Comparison of ENCODE assay signal across 33 mouse cellular contexts in genomic region chr11:53664091-53664490, GRCm38 (mm10). TPM values are rescaled to one million over a fixed set of nuclear protein-coding genes. Genes with fewer than 3 reads are reported as not detected.
"Had no signal": no experiment of that assay in that cellular context is flagged by ENCODE, and none has a peak within 500 bp of the region (broad histone marks: within the 10 kb centered on the region; RNA-seq: fewer than 3 reads in every experiment).

No protein-coding gene starts in this region.

- ATAC-seq: intestine, postnatal 0 days; liver, embryonic 12.5 days; midbrain, embryonic 13.5 days; midbrain, embryonic 16.5 days had no signal

- DNase-seq: kidney, adult 2 months; kidney, postnatal 25 days; lung, adult 18-20 months; lung, postnatal 10 days; lung, postnatal 36 days; retina, postnatal 1 day; right cerebral cortex, postnatal 4 days; thymus, postnatal 36 days had no signal

- H3K4me3 ChIP-seq: left cerebral cortex, adult 2 months; liver, embryonic 12.5 days; liver, embryonic 15.5 days; lung, embryonic 15.5 days; midbrain, embryonic 10.5 days; midbrain, embryonic 13.5 days; myocyte; neural tube, embryonic 13.5 days had no signal

- H3K4me1 ChIP-seq: lung, embryonic 15.5 days; midbrain, embryonic 10.5 days; midbrain, embryonic 13.5 days; neural tube, embryonic 13.5 days had no signal

- H3K27ac ChIP-seq: kidney, postnatal 0 days; liver, embryonic 12.5 days; liver, embryonic 15.5 days; lung, embryonic 15.5 days; midbrain, embryonic 10.5 days; midbrain, embryonic 13.5 days; neural tube, embryonic 13.5 days; stomach, postnatal 0 days had no signal

- H3K27me3 ChIP-seq: liver, embryonic 12.5 days; liver, embryonic 15.5 days; lung, embryonic 15.5 days; megakaryocyte, embryonic 14.5 days; midbrain, embryonic 13.5 days; neural tube, embryonic 13.5 days had no signal

RNA-seq across cellular contexts. Expression of gene Il13, which starts 29.6 kb away (rescaled TPM):
- total RNA-seq: layer of hippocampus, postnatal 10 days; left cerebral cortex, adult 2 months; left cerebral cortex, postnatal 10 days; left cerebral cortex, postnatal 36 days; neutrophil, adult 5-6 weeks had no signal
- polyA plus RNA-seq: intestine, embryonic 14.5 days; intestine, postnatal 0 days; kidney, adult 2 months; kidney, embryonic 14.5 days; kidney, postnatal 0 days; limb, embryonic 11.5 days; liver, embryonic 12.5 days; liver, embryonic 15.5 days; midbrain, embryonic 10.5 days; midbrain, embryonic 13.5 days; midbrain, embryonic 16.5 days; myocyte; neural tube, embryonic 13.5 days; stomach, embryonic 14.5 days; stomach, postnatal 0 days; urinary bladder, adult 2 months had no signal

RNA-seq across cellular contexts. Expression of gene Il4, which starts 45.6 kb away (rescaled TPM):
- total RNA-seq: layer of hippocampus, postnatal 10 days; left cerebral cortex, adult 2 months; left cerebral cortex, postnatal 10 days; left cerebral cortex, postnatal 36 days had no signal
- polyA plus RNA-seq: kidney, adult 2 months; large intestine, adult 2 months had no signal

RNA-seq across cellular contexts. Expression of gene Il5, which starts 56.5 kb away (rescaled TPM):
- total RNA-seq: layer of hippocampus, postnatal 10 days; left cerebral cortex, adult 2 months; left cerebral cortex, postnatal 36 days; monocyte, adult 5-6 weeks; neutrophil, adult 5-6 weeks had no signal
- polyA plus RNA-seq: intestine, embryonic 14.5 days; intestine, postnatal 0 days; kidney, embryonic 14.5 days; kidney, postnatal 0 days; limb, embryonic 14.5 days; liver, embryonic 12.5 days; liver, embryonic 15.5 days; midbrain, embryonic 10.5 days; midbrain, embryonic 13.5 days; midbrain, embryonic 16.5 days; myocyte; neural tube, embryonic 13.5 days; stomach, embryonic 14.5 days; stomach, postnatal 0 days had no signal
